Mouse (Mus musculus) CD4-positive, CD25-positive, alpha-beta regulatory T cell, adult 2 months (primary cell): ENCODE data around the gene Sycp3.
"Not testable (repeated sequence)": the region's sequence is repeated elsewhere in the genome, so short reads cannot be mapped to it uniquely, and the experiment has no call there.

Experiments
- DNase-seq: peaks from one replicate; pipeline ENCODE4 v3.0.0-alpha.2; 2012; ENCODE audit warnings: low read depth, low spot score

The Sycp3 gene

DNA sequence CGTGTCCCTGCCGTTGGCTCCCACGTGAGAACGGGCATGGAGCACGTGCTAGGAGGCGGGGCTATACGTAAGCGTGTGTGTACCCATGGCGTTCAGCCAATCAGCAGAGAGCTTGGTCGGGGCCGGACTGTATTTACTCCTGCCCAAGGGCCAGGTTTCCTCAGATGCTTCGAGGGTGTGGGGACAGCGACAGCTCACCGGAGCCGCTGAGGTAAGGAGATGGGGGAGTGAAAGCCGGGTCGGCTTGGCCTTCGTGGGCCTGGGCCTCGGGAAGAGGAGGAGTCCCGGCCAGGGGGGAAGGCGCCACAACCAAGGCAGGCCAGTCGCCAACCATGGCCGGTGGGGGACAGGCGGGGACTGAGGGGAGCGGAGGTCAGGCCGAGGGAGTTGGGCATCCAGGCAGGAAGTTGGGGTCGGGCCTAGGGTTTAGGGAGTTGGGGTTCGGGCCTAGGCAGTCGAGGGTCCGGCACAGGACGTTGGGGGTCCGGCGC, at the start of gene Sycp3:
TSS of gene Sycp3 (plus strand) at position 68 of the 491 bp plus-strand sequence.
- DNase-seq: no peak

DNA sequence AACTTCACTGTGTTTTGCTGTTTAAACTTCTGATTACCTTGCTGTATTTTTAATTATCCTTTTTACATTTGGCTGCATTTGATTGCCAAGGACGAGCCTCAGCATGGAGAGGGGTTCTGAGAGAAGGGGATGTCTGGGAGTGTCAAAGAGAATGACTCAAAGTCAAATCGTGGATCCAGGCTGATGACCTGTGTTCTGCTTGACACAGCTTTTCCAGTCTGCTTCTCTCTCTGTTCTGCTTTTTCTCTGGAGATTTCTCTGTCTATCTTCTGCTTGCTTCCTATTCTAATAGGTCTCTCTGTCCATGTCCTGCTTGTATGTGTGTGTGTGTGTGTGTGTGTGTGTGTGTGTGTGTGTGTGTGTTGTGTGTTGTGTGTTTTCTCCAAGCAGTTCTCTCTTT, 49.6 kb upstream of the Sycp3 start:
- no peak for DNase-seq

GRCm38 (mm10) chr10:88412290-88412995, 46.9 kb upstream of the Sycp3 start:
- DNase-seq: no peak

DNA sequence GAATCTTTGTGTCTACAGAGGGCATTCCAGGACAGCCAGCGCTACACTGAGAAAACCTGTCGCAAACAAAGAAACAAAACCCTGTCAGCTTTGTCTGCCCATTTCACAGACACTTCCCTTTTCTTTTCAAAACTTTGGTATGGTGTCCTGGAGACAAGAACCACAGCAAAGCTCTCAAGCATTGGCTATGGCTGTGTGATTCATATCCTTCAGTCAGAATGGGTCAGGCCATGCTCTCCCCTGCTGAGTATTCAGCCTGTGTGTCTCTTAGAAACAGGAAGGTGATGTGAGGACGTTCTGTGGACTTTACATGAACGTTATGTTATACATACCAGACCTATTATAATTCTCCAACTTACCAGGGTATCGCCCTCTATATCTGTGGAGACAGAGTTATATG, 41.7 kb upstream of the Sycp3 start:
- no peak for DNase-seq

- DNase-seq: no peak
Observed at GRCm38 (mm10) chr10:88420141-88420541, 39.2 kb upstream of the Sycp3 start.

DNA sequence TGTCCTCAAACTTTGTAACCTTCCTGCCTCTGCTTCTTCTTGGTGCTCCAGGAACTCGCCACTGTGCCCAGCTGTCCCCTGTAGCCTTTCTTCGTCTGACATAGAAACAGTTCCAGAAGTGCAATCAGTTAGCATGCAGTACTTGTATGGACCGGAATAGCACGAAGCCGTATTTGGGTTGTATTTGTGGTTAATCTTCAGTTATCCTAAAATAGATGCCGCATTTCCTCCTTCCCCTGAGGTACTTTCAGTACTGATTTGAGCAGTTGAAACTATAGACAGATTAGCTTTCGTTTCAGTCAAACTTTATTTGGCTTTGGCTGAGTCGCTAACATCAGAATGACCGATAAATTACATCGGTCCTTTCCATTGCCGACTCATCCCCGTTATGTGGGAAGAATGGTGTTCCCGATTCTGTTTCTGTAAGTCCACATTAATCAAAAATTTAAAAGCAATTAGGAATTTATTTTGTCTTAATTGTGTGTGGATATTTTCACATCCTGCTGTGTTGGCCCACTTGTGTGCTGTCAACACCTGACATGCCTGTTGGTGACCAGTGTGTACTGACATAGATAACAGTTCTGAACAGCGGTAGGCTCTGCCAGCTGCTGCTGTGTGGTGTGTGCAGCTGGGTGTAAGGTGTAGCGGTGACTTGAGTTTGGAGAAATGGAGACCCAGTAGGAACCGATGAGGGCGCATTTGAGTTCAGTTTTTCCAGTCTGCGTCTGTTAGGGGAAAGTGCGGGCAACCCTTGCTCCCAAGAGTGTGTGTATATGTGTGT, 38.5 kb upstream of the Sycp3 start:
- peak; percentile 50 for DNase-seq

DNA sequence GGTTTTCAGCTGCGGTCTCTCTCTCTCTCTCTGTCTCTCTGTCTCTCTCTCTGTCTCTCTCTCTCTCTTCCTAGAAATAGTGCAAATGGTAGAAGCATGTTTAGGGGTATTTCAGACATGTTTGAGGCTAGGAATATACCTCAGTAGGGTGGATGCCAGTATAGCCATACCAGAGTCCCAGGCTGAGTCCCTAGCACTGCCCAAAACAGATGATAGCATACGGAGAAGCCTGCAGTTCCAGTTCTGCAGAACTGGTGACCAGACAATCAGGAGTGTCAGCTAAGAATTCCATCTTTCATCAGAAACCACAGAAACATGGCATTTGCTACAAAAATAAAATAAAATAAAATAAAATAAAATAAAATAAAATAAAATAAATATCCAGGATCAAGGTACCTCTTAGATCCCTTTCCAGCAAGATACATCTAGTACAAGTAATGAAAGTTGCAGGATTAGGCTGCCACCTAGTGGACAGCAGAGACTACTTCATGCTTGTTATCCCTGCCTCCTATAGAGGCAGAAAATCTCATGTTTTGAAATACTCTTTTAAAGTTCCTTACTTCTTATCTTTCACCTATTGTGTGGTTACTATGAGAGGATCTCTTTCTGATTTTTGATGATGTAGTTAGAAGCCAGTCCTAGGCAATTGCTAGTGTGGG, 33.1 kb upstream of the Sycp3 start:
- DNase-seq: peak; percentile 85

GRCm38 (mm10) chr10:88426896-88427295, 32.5 kb upstream of the Sycp3 start:
- DNase-seq: no peak

- DNase-seq: no peak
Observed at GRCm38 (mm10) chr10:88427998-88428397, 31.4 kb upstream of the Sycp3 start.

DNA sequence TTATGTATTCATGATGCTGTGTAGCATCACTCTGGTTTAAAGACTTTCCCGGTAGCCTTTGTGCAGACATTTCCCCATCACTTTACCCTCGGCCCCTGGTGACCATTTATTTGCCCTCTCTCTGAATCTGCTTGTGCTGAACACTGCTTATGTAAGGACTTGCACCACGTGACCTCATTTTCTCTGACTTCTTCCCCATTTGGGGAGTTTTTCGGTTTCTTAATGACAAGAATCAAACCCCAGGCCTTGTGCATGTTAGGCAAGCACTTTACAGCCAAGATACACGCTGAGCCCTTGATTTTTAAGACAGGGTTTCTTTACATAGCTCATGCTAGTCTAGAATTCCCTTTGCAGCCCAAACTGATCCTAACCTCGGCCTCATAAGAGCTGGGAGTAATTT, 18.1 kb upstream of the Sycp3 start:
- no peak for DNase-seq

DNA sequence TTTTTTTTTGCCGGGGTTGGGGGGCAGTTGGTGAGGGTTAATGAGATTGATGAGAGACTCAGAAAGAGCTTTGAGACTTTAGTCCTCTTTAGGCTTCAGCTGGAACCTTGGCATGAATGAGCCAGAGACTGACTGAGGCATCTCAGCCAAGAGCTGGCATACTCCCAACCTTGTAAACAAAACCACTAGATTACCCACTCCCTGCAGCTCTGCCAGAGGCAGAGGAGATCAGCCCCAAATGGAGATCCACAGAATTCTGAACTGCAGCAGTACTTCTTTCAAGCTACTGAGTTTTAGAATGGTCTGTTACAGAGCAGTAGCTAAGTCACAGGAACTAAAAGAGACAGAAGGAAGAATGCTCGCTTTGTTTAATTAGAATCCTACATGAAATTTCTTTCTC, 8.1 kb upstream of the Sycp3 start:
- DNase-seq: no peak

- no peak for DNase-seq
Observed at GRCm38 (mm10) chr10:88451990-88452389, 7.4 kb upstream of the Sycp3 start.

GRCm38 (mm10) chr10:88457816-88458215, 1.6 kb upstream of the Sycp3 start:
- no peak for DNase-seq

DNA sequence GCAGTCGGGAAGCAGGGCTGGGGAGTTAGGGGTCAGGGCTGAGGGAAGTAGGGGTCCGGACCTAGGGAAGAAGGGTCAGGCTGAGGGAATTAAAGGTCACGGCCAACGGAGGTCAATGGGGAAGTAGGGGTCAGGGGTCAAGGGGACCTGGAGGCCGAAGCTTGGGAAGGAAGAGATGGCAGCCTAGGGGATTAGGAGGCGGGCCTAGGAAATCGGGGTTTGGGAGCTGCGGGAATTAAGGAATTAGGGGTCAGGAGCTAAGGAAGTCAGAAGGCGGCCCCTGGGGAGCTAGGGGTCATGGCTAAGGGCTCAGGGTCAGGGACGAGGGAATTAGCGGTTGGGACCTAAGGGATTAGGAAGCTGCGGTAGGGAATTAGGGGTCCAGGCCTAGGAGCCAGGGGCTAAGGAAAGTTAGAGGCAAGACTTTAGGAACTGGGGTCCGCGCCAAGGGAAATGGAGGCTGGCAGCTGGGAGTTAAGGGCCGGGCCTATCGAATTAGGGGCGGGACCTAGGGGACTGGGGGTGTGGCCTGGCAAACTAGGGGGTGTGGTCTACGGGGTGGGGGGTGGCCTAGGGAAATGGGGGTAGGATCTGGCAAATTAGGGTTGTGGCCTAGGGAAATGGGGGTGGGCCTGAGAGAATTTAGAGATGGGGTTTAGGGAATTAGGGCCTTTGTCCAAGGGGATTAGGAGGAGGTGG, 902 bp downstream of the Sycp3 start:
- DNase-seq: no peak

- DNase-seq: not testable (repeated sequence)
Observed at GRCm38 (mm10) chr10:88482866-88483265, 23.5 kb downstream of the Sycp3 start.

DNA sequence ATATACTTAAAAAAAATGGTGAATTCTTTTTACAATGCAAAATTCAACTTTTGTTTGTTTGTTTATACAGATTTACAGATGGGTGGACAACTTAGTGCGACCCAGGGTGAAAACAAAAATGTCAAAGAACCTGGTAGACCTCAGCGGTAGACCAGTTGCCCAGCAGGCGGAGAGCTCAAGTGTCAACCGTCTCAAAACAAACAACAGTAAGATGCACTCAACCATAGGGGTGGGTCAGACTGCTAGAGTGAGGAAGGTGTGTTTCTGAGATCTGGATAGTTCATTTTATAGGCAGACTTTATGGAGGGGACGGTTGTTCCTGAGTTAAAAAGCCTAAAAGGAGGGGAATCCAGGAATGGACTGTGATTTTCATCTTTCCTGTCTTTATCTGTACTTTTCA, 29.3 kb downstream of the Sycp3 start:
- no peak for DNase-seq

DNA sequence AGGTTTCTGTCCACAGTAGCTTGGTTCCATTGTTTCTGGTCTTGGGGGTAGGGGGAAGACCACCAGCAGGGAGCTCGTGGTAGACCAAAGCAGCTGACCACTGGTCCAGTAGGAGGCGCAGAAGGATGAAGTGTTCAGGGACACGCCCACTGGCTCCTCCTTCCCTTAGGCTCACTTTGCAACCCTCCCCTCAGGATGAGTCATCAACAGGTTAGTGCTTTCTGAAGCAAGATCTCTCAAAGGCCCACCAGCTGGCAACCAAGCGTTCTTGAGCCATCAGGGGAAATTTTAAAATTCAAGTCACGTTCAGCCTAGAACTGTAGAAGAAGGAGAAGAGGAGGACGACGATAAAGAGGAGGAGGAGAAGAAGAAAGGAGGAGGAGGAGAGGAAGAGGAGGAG, 32.3 kb downstream of the Sycp3 start:
- no peak for DNase-seq

DNA sequence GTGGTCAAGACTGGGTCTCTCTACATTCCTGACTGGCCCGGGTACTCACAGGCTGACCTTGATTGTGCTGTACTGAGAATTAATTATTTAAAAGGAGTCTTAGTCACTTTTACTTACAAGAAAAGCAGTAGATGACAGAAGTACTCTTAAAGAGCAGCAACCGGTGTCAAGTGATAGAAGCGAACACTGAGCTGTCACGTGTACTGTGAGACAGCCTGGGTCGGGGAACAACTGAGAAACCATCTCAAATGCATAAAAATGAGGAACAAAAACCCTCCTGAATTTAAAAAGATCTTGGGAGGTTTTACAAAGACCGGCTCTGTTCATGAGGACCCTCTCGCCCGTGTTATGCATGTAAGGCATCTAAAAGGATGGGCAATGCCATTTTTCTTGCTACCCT, 33.3 kb downstream of the Sycp3 start:
- no peak for DNase-seq

DNA sequence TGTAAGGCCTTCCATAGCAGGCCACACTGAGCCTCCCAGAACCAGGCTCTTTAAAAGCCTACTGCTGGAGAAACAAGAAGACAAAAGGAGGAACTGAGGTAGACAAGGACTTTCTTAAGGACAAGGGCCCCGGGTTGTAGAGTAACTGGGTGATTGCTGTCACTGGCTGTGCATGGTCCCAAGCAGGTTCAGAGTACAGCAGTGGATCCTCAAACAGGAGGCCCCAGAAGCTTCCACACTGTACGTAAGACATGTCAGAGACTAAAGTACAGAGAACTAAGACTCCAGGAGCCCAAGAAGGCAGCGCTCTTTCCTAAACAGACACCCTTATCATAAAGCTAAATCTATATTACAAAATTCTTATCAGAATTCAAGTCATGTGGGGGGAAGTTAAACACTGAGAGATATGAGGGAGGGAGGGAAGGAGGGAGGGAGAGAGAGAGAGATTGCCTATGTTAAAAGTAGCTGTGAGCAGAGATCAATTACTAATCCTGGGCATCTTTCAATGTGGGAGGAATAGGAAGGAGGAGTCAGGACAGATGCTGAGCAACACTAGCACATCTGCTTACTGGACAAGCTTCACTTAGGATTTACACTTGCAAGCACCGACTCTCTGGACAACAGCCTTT, 35.7 kb downstream of the Sycp3 start:
- no peak for DNase-seq

DNA sequence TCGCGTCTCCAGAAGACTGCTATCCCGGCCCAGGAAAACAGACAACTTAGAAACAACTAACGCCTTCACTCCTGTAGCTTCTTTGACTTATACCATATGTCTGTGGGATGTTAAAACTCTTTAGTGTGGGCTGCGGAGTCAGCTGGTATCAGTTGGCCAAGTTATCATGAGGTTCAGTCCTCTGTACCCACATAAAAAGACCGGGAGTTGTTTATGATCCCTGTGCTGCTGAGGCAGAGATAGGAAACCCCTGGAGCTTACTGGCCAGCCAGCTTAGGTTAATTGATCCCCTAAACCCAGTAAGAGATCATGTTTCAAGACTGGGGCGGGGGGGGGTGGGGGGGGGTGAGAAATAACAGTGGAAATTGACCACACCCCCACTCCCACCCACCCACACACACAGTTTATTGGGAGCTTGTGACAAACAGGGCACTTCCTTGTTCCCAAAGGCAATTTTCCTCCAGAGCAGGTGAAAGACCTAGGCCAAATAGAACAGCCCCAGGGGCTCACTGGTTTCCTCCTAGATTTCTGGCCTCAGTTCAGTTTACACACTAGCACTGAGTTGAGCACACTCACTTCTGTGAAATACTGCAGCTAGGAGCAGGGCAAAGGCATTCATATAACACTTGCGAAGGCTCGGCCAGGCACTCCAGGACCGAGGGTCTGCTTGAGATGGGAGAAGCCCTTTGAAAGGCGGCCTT, 37.6 kb downstream of the Sycp3 start:
- DNase-seq: no peak

DNA sequence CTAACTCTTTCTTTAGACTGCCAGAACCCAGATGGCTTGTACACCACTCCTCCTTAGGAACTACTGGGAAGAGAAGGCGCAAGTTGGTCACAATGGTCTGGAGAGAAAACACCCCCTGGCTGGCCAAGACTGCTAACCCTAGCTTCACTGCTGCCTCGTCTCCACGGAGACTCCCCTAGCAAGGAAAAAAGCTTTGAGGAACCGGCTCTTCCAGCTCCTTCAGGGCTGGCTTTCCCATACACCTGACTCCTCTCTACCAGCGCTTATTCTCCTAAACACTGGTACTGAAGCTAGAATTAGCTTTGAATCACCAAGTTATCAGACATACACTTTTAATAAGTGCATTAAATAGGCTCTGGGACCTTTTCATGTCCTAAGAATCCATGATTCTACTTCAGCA, 40.6 kb downstream of the Sycp3 start:
- no peak for DNase-seq
